Mouse (Mus musculus) lung, embryonic 14.5 days (tissue): ENCODE data around the gene Crim1. TPM values are rescaled to one million over a fixed set of nuclear protein-coding genes. Genes with fewer than 3 reads are reported as not detected.

ENCODE experiments used
- ATAC-seq: fragments of 200-750 bp; cut with Nextera tagmentation; 2 replicates; pipeline ENCODE4 v1.8.0; 2017; ENCODE audit warnings: mild to moderate bottlenecking, moderate TSS enrichment, moderate library complexity; ENCODE audit not compliant: insufficient read depth
- DNase-seq: peaks from one replicate; pipeline ENCODE4 v3.0.0-alpha.2; 2015
- H3K27ac ChIP-seq: fragments of 300-500 bp; sonication (generic); 2 replicates; pipeline ENCODE4 v1.5.1; 2014; ENCODE audit warnings: low read depth, mild to moderate bottlenecking, moderate library complexity
- H3K27me3 ChIP-seq: fragments of 300-500 bp; sonication (generic); 2 replicates; pipeline ENCODE4 v1.6.1; 2014; ENCODE audit warnings: low read length, control low read depth; ENCODE audit not compliant: insufficient read depth
- H3K36me3 ChIP-seq: fragments of 300-500 bp; sonication (generic); 2 replicates; pipeline ENCODE4 v1.6.1; 2014; ENCODE audit warnings: control low read depth; ENCODE audit not compliant: insufficient read depth
- H3K4me1 ChIP-seq: fragments of 300-500 bp; sonication (generic); 2 replicates; pipeline ENCODE4 v1.6.1; 2014; ENCODE audit warnings: antibody characterized with exemption, control low read depth; ENCODE audit not compliant: insufficient read depth
- H3K4me2 ChIP-seq: fragments of 300-500 bp; sonication (generic); 2 replicates; pipeline ENCODE4 v1.6.1; 2014; ENCODE audit warnings: mild to moderate bottlenecking
- H3K4me3 ChIP-seq: fragments of 300-500 bp; sonication (generic); 2 replicates; pipeline ENCODE4 v1.5.1; 2014; ENCODE audit warnings: low read depth, low read length
- H3K9ac ChIP-seq: fragments of 300-500 bp; sonication (generic); 2 replicates; pipeline ENCODE4 v1.6.1; 2014
- H3K9me3 ChIP-seq: fragments of 300-500 bp; sonication (generic); 2 replicates; pipeline ENCODE4 v1.6.1; 2016; ENCODE audit warnings: low read depth, low read length, control low read depth
- CTCF ChIP-seq: IDR thresholded peaks from 2 replicates; pipeline ENCODE4 v1.5.1; 2016; ENCODE audit warnings: antibody characterized with exemption, low read depth
- WGBS: fragments of 180-500 bp; shearing (Covaris S2); extraction: QIAGEN DNeasy Blood & Tissue Kit; methylation state at CpG from one replicate; pipeline ENCODE4 v1.1.7; 2014; 5-methylcytosine and 5-hydroxymethylcytosine counted together
- polyA plus RNA-seq: library from polyadenylated mRNA; unstranded; fragments of >200 nt; fragmentation: Nextera tagmentation; extraction: Ambion mirVana; gene quantifications from 2 replicates; pipeline ENCODE4 v1.2.1, GENCODE M21; 2014

Crim1 gene
- polyA plus RNA-seq, 1 experiment from 2014 or later = 5.7 TPM

GRCm38 (mm10) chr17:78172371-78172770 is 27.7 kb upstream of the Crim1 start:
- no peak for ATAC-seq
- Histone ChIP-seq H3K36me3 (no peaks in the 10 kb centered on the region), H3K27ac (no peak overlapping the region), H3K4me3 (no peak overlapping the region), H3K27me3 (no peaks in the 10 kb centered on the region), H3K9ac (no peak overlapping the region), H3K9me3 (no peaks in the 10 kb centered on the region), H3K4me2 (no peak overlapping the region), H3K4me1 (no peaks in the 10 kb centered on the region)
- 61% methylated on average over 2 of the region's 2 CpGs for WGBS
- no peak for DNase-seq
- TF ChIP-seq CTCF = no peak

GRCm38 (mm10) chr17:78180766-78181165 is 19.3 kb upstream of the Crim1 start:
- Histone ChIP-seq H3K27me3 (no peaks in the 10 kb centered on the region), H3K27ac (no peak overlapping the region), H3K4me3 (no peak overlapping the region), H3K9me3 (no peaks in the 10 kb centered on the region), H3K4me1 (no peaks in the 10 kb centered on the region), H3K36me3 (no peaks in the 10 kb centered on the region), H3K9ac (no peak overlapping the region), H3K4me2 (no peak overlapping the region)
- DNase-seq = no peak
- WGBS = 88% methylated on average over 6 of the region's 6 CpGs
- no peak for ATAC-seq
- TF ChIP-seq CTCF = no peak

GRCm38 (mm10) chr17:78196184-78196583 is 3.9 kb upstream of the Crim1 start:
- 0 out of 2 replicates have a peak, but pooled peaks cover 2% of the 10 kb centered on the region for H3K4me1 ChIP-seq
- no peak for TF ChIP-seq CTCF
- no peaks in the 10 kb centered on the region for H3K9me3 ChIP-seq
- no peak overlapping the region for H3K9ac ChIP-seq
- H3K4me3 ChIP-seq = no peak overlapping the region
- DNase-seq (no peak), ATAC-seq (no peak)
- H3K27me3 ChIP-seq = 0 out of 2 replicates have a peak, but pooled peaks cover 20% of the 10 kb centered on the region
- H3K36me3 ChIP-seq = no peaks in the 10 kb centered on the region
- 86% methylated on average over 5 of the region's 5 CpGs for WGBS
- no peak overlapping the region for H3K4me2 ChIP-seq
- H3K27ac ChIP-seq = no peak overlapping the region

- ATAC-seq (no peak), DNase-seq (peak; percentile 76)
- Histone ChIP-seq H3K4me3 (no peak overlapping the region), H3K9me3 (no peaks in the 10 kb centered on the region), H3K4me2 (no peak overlapping the region), H3K36me3 (no peaks in the 10 kb centered on the region), H3K4me1 (0 out of 2 replicates have a peak, but pooled peaks cover 3% of the 10 kb centered on the region), H3K27ac (no peak overlapping the region), H3K9ac (no peak overlapping the region), H3K27me3 (0 out of 2 replicates have a peak, but pooled peaks cover 24% of the 10 kb centered on the region)
- WGBS = 20% methylated on average over 7 of the region's 7 CpGs
- TF ChIP-seq CTCF = peak; percentile 83
Measured at GRCm38 (mm10) chr17:78197111-78197510, 2.9 kb upstream of the Crim1 start.

- Histone ChIP-seq H3K4me2 (no peak overlapping the region), H3K27ac (no peak overlapping the region), H3K4me3 (no peak overlapping the region), H3K9ac (no peak overlapping the region), H3K36me3 (no peaks in the 10 kb centered on the region), H3K27me3 (0 out of 2 replicates have a peak, but pooled peaks cover 24% of the 10 kb centered on the region), H3K4me1 (peaks cover 3% of the 10 kb centered on the region; the same call in 1 of the 2 replicates), H3K9me3 (no peaks in the 10 kb centered on the region)
- no peak for TF ChIP-seq CTCF
- ATAC-seq = no peak
- 14% methylated on average over 4 of the region's 4 CpGs for WGBS
- DNase-seq = peak; percentile 64
Measured at GRCm38 (mm10) chr17:78198140-78198539, 1.9 kb upstream of the Crim1 start.

GRCm38 (mm10) chr17:78198820-78199219 is 1.2 kb upstream of the Crim1 start:
- WGBS = 11% methylated on average over 4 of the region's 4 CpGs
- H3K36me3 ChIP-seq = no peaks in the 10 kb centered on the region
- peaks cover 24% of the 10 kb centered on the region; the same call in 1 of the 2 replicates for H3K27me3 ChIP-seq
- H3K9ac ChIP-seq = no peak overlapping the region
- no peak for TF ChIP-seq CTCF
- ATAC-seq = no peak
- no peak overlapping the region for H3K27ac ChIP-seq
- no peak overlapping the region for H3K4me3 ChIP-seq
- peak overlapping the region; percentile 94 for H3K4me2 ChIP-seq
- no peaks in the 10 kb centered on the region for H3K9me3 ChIP-seq
- no peak for DNase-seq
- peaks cover 3% of the 10 kb centered on the region; the same call in 1 of the 2 replicates for H3K4me1 ChIP-seq

GRCm38 (mm10) chr17:78199231-78199625 is 820 bp upstream of the Crim1 start:
- H3K4me2 ChIP-seq = peak overlapping the region; percentile 94
- peak overlapping the region; percentile 57 for H3K9ac ChIP-seq
- no peaks in the 10 kb centered on the region for H3K36me3 ChIP-seq
- 7% methylated on average over 7 of the region's 7 CpGs for WGBS
- peaks cover 3% of the 10 kb centered on the region; the same call in 1 of the 2 replicates for H3K4me1 ChIP-seq
- H3K27me3 ChIP-seq = peaks cover 25% of the 10 kb centered on the region; the same call in 1 of the 2 replicates
- ATAC-seq = no peak
- no peaks in the 10 kb centered on the region for H3K9me3 ChIP-seq
- H3K4me3 ChIP-seq = peak overlapping the region; percentile 74
- H3K27ac ChIP-seq = no peak overlapping the region
- TF ChIP-seq CTCF = no peak
- DNase-seq = no peak
